Mouse (Mus musculus) cortical plate, adult 2 months (tissue): ENCODE measurements around the gene Tgif1.

Experiments used
- CTCF ChIP-seq: fragments of 200-500 bp; IDR thresholded peaks from 2 replicates; pipeline ENCODE4 v1.5.1; 2011; ENCODE audit warnings: mild to moderate bottlenecking, control low read depth, low read length; ENCODE audit not compliant: insufficient read depth; ENCODE audit errors: extremely low read depth
- POLR2A ChIP-seq: fragments of 200-500 bp; IDR thresholded peaks from 2 replicates; pipeline ENCODE4 v1.6.1; 2011; ENCODE audit warnings: mild to moderate bottlenecking, low read length, control low read depth; ENCODE audit not compliant: insufficient read depth; ENCODE audit errors: extremely low read depth

- TF ChIP-seq CTCF (no peak), POLR2A (no peak)
These were observed 28.6 kb upstream of the Tgif1 start for GRCm38 (mm10) chr17:70881934-70882333.
